Mouse (Mus musculus): ENCODE measurements around the gene Mettl23.

GRCm38 (mm10) chr11:116818722-116819121 lies 24.4 kb upstream of the Mettl23 start:
- TF ChIP-seq GATA1 (IDR thresholded peaks at IDR 0.05; ENCODE audit: borderline replicate concordance, low read length), result no peak
- no peak for TF ChIP-seq FLI1 (IDR thresholded peaks at IDR 0.05; ENCODE audit: low read length)
